Mouse (Mus musculus) neutrophil, adult 65 days (primary cell): ENCODE measurements around the gene Ces2a. TPM values are rescaled to one million over a fixed set of nuclear protein-coding genes. Genes with fewer than 3 reads are reported as not detected.

Source experiments
- total RNA-seq: library from RNA; stranded (reverse); gene quantifications from 2 replicates; pipeline ENCODE4 v1.2.4, GENCODE M21; 2023

Gene Ces2a
- not detected in 2 replicates for total RNA-seq

GRCm38 (mm10) chr8:104733753-104734152, at the start of gene Ces2a:
Ces2a (plus strand) TSS chr8:104734003.

Other genes starting within 250 kb of the Ces2a start
- gene Terb1, start 224.1 kb upstream of the Ces2a start, total RNA-seq = not detected in 2 replicates
- gene Nae1, start 199.4 kb upstream of the Ces2a start, total RNA-seq = 12.4 and 14.7 TPM in 2 replicates
- gene Car7, start 199.3 kb upstream of the Ces2a start, total RNA-seq = 0.29 TPM in 1 of 2 replicates, not detected in the other
- gene Pdp2, start 142.6 kb upstream of the Ces2a start, total RNA-seq = 1.7 and 2.2 TPM in 2 replicates
- not detected in 2 replicates for gene Cdh16, start 109.6 kb upstream of the Ces2a start, total RNA-seq
- gene Rrad, start 102.7 kb upstream of the Ces2a start, total RNA-seq = 1.7 and 1.8 TPM in 2 replicates
- gene Ciao2b, start 92.0 kb upstream of the Ces2a start, total RNA-seq = 8.8 and 11.4 TPM in 2 replicates
- not detected in 2 replicates for gene Ces2b, start 97.6 kb downstream of the Ces2a start, total RNA-seq
- gene Ces2c, start 113.1 kb downstream of the Ces2a start, total RNA-seq = not detected in 2 replicates
- not detected in 2 replicates for gene Ces2e, start 192.3 kb downstream of the Ces2a start, total RNA-seq
- gene Ces2f, start 213.4 kb downstream of the Ces2a start, total RNA-seq = not detected in 2 replicates
- gene Ces2g, start 227.7 kb downstream of the Ces2a start, total RNA-seq = 2.3 and 2.5 TPM in 2 replicates